Mouse (Mus musculus): ENCODE data around the gene Hnrnpul1. TPM values are rescaled to one million over a fixed set of nuclear protein-coding genes. Genes with fewer than 3 reads are reported as not detected.
A peak's percentile ranks its signal among the peaks of the same experiment; 100 is the strongest.

The Hnrnpul1 gene
- polyA plus RNA-seq, 1 experiment from 2014 or later = 38.8 TPM

DNA sequence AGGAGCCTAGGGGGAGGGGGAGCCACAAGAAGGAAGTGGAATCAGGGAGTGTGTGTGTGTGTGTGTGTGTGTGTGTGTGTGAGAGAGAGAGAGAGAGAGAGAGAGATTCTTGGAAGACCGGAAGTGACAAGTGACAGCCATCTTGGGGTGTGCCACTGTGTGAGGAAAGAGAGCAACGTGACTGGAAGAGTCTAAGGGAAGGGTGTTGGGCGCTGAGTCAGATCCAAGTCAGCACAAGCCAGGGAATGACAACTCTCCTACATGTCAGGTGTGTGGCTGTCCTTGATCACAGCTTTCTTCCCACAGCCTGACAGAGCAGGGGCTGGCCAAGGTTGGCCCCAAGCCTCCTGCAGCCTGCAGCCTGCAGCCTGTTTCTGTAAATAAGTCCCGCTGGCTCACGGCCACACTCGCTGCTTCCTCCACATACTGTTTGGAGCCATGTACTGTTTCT is 48.7 kb downstream of the Hnrnpul1 start:
- H3K9me3 ChIP-seq = peaks cover 6% of the 10 kb centered on the region
- H3K36me3 ChIP-seq = peaks cover 17% of the 10 kb centered on the region
- H3K4me3 ChIP-seq = no peak overlapping the region
- no peak overlapping the region for H3K9ac ChIP-seq
- H3K4me1 ChIP-seq = peaks cover 63% of the 10 kb centered on the region
- WGBS = 42% methylated on average over 6 of the region's 6 CpGs
- no peaks in the 10 kb centered on the region for H3K27me3 ChIP-seq (replicated peaks)
- ATAC-seq (ENCODE audit: extremely low read depth, insufficient number of reproducible peaks, low FRiP score, low TSS enrichment) = no peak
- no peak overlapping the region for H3K4me2 ChIP-seq
- peak overlapping the region; percentile 85 for H3K27ac ChIP-seq (replicated peaks)

DNA sequence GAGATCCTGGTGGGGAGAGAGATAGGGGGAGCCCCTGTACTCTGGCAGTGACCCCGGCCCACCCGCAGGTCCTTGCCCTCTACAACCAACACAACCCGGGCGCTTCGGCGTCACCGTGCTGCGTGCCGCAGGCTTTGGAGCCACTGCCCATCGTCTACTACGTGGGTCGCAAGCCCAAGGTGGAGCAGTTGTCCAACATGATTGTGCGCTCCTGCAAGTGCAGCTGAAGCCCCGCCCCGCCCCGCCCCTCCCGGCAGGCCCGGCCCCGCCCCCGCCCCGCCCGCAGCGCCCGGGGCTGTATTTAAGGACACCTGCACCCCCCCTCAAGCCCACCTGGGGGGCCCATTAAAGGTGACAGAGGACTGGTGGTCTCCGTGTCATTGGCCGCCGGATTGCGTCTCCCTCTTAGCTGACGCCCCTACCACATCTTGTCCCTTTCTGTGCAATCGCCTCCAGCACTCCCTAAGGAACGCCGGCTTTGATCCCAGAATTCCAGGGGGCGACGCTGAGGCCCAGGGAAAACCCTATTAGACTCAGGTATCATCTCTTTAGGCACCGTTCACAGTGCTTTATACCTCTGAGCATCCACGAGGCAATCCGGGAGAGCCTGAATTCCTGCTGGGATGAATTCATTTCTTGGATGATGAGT is 49.7 kb downstream of the Hnrnpul1 start:
- peak overlapping the region; percentile 33 for H3K4me3 ChIP-seq
- peak overlapping the region; percentile 25; the same call in 1 of the 2 replicates for H3K9ac ChIP-seq
- H3K4me1 ChIP-seq = peaks cover 53% of the 10 kb centered on the region
- H3K9me3 ChIP-seq = peaks cover 6% of the 10 kb centered on the region
- no peak overlapping the region; the same call in 1 of the 2 replicates for H3K27ac ChIP-seq (replicated peaks)
- H3K4me2 ChIP-seq = peak overlapping the region; percentile 68
- H3K27me3 ChIP-seq (replicated peaks) = no peaks in the 10 kb centered on the region
- peaks cover 25% of the 10 kb centered on the region for H3K36me3 ChIP-seq
- 15% methylated on average over 37 of the region's 37 CpGs for WGBS
- ATAC-seq (ENCODE audit: extremely low read depth, insufficient number of reproducible peaks, low FRiP score, low TSS enrichment) = no peak

DNA sequence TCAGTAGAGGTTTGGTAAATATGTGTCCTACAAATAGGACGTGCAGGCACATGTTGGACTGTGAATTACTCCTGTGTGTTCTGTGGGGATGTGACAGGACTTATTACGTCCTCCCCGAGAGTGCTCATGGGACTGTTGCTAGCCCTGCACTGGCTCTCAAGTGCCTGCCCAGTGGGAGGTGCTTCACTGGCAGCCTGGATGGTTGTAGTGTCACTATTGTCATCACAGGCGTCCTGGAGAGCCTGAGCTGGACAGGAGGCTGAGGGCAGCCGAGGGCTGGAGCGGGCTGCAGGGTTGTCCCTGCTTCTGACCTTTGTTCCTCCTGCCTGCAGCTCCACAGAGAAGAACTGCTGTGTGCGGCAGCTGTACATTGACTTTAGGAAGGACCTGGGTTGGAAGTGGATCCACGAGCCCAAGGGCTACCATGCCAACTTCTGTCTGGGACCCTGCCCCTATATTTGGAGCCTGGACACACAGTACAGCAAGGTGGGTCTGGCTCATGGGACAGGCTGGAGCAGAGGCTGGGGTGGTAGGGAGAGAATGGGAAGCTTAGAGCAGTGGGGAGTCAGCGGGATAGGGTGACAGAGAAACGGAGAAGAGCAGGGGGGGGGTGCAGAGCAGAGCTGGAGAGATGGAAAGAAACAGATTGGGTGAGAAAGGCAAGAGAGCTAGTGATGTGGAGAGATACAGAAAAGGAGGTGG is 50.6 kb downstream of the Hnrnpul1 start:
- peak overlapping the region; percentile 68 for H3K4me2 ChIP-seq
- peaks cover 49% of the 10 kb centered on the region for H3K4me1 ChIP-seq
- H3K27ac ChIP-seq (replicated peaks) = 0 out of 2 replicates have a peak overlapping the region, but pooled peaks have one; percentile 13
- WGBS = 17% methylated on average over 10 of the region's 10 CpGs
- ATAC-seq (ENCODE audit: extremely low read depth, insufficient number of reproducible peaks, low FRiP score, low TSS enrichment) = no peak
- H3K9me3 ChIP-seq = peaks cover 6% of the 10 kb centered on the region
- peak overlapping the region; percentile 33; the same call in 1 of the 2 replicates for H3K4me3 ChIP-seq
- no peaks in the 10 kb centered on the region for H3K27me3 ChIP-seq (replicated peaks)
- H3K9ac ChIP-seq = peak overlapping the region; percentile 62; the same call in 1 of the 2 replicates
- H3K36me3 ChIP-seq = peaks cover 29% of the 10 kb centered on the region

GRCm38 (mm10) chr7:25702350-25702749 is 52.2 kb downstream of the Hnrnpul1 start:
- no peak overlapping the region for H3K9ac ChIP-seq
- H3K9me3 ChIP-seq = peaks cover 6% of the 10 kb centered on the region
- no peak overlapping the region for H3K4me3 ChIP-seq
- H3K36me3 ChIP-seq = peaks cover 44% of the 10 kb centered on the region
- 92% methylated on average over 2 of the region's 2 CpGs for WGBS
- H3K27ac ChIP-seq (replicated peaks) = no peak overlapping the region
- ATAC-seq (ENCODE audit: extremely low read depth, insufficient number of reproducible peaks, low FRiP score, low TSS enrichment) = no peak
- no peaks in the 10 kb centered on the region for H3K27me3 ChIP-seq (replicated peaks)
- H3K4me2 ChIP-seq = no peak overlapping the region
- H3K4me1 ChIP-seq = peaks cover 42% of the 10 kb centered on the region

DNA sequence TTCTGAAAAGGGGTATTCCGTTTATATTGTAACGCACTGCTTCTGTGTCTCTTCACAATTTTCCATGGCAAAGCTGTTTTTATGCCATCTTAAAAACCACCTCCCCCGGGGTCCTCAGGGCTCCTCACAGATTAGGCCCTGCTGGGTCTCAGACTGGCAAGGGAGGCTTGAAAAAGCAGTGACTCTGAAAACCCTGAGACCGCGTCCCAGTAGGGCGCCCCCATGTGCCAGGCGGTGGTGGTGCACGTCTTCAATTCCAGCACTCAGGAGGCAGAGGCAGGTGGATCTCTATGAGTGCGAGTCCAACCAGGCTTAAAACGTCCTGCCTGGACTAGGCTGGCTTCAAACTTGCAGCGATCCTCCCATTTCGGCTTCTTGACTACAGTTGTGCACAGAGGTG is 53.8 kb downstream of the Hnrnpul1 start:
- Histone ChIP-seq H3K9ac (no peak overlapping the region), H3K4me3 (no peak overlapping the region), H3K9me3 (peaks cover 6% of the 10 kb centered on the region), H3K4me2 (no peak overlapping the region), H3K4me1 (peaks cover 25% of the 10 kb centered on the region), H3K27me3 (replicated peaks) (no peaks in the 10 kb centered on the region), H3K36me3 (peaks cover 56% of the 10 kb centered on the region), H3K27ac (replicated peaks) (no peak overlapping the region)
- 73% methylated on average over 12 of the region's 12 CpGs for WGBS
- no peak for ATAC-seq (ENCODE audit: extremely low read depth, insufficient number of reproducible peaks, low FRiP score, low TSS enrichment)

DNA sequence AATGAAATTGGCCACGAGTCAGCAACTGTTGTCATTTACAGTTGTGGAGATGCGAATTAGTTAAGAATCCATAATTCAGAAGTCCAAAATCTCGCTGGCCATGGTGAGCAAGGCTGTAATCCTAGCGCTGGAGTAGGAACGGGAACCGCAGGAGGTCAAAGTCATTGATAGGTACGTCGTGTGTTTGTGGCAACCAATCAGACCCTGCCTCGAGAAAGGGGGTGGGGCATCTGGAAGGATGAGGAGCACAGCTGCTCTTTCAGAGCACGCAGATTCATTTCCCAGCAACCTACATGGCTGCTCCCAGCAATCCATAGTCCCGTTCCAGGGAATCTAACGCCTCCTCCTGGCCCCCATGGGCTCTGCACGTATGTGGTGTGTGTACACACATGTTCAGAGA is 54.7 kb downstream of the Hnrnpul1 start:
- H3K27me3 ChIP-seq (replicated peaks) = no peaks in the 10 kb centered on the region
- H3K27ac ChIP-seq (replicated peaks) = no peak overlapping the region
- peaks cover 64% of the 10 kb centered on the region for H3K36me3 ChIP-seq
- H3K4me1 ChIP-seq = peaks cover 17% of the 10 kb centered on the region
- no peak for ATAC-seq (ENCODE audit: extremely low read depth, insufficient number of reproducible peaks, low FRiP score, low TSS enrichment)
- H3K9ac ChIP-seq = no peak overlapping the region
- peaks cover 6% of the 10 kb centered on the region for H3K9me3 ChIP-seq
- no peak overlapping the region for H3K4me2 ChIP-seq
- 55% methylated on average over 13 of the region's 13 CpGs for WGBS
- H3K4me3 ChIP-seq = no peak overlapping the region

DNA sequence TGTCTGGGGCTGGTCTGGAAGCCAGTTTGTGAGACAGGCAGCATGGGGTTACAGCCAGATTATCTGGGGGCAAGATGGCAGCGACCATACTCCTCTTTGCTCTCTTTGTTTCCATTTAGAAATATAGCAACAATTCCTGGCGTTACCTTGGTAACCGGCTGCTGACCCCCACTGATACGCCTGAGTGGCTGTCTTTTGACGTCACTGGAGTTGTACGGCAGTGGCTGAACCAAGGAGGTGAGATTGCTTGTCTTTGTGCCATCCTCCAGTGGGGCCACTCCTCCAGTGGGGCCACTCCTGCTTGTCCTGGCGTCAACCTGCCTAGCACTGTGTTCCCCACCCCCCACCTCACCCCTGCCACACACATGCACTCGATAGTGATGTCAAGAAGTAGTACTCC is 60.5 kb downstream of the Hnrnpul1 start:
- H3K9ac ChIP-seq = no peak overlapping the region
- H3K27ac ChIP-seq (replicated peaks) = no peak overlapping the region
- H3K4me2 ChIP-seq = no peak overlapping the region
- H3K9me3 ChIP-seq = no peaks in the 10 kb centered on the region
- H3K4me3 ChIP-seq = no peak overlapping the region
- ATAC-seq (ENCODE audit: extremely low read depth, insufficient number of reproducible peaks, low FRiP score, low TSS enrichment) = no peak
- peaks cover 66% of the 10 kb centered on the region for H3K36me3 ChIP-seq
- WGBS = 72% methylated on average over 8 of the region's 8 CpGs
- H3K4me1 ChIP-seq = 0 out of 2 replicates have a peak, but pooled peaks cover 10% of the 10 kb centered on the region
- H3K27me3 ChIP-seq (replicated peaks) = peaks cover 13% of the 10 kb centered on the region; the same call in 1 of the 2 replicates

DNA sequence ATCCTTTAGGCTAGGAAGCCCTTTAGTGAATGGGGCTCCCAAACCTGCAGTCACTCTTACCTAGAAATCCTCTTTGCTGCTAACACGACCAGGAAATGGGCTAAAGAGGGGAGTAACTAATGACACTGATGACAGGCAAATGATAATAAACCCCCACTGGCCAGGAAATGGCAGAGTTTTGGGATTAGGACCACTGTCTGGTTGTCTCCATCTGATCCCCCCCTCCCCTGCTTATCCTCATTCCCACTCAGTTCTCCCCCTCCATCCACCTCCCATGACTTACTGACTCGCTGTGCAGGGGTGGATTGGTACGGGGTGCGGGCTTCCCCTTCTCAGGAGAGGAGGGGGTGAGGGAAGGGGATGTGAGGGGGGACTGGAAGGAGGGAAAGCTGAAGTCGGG is 64.5 kb downstream of the Hnrnpul1 start:
- ATAC-seq (ENCODE audit: extremely low read depth, insufficient number of reproducible peaks, low FRiP score, low TSS enrichment) = no peak
- peak overlapping the region; percentile 87 for H3K27ac ChIP-seq (replicated peaks)
- H3K27me3 ChIP-seq (replicated peaks) = peaks cover 29% of the 10 kb centered on the region
- WGBS = 38% methylated on average over 5 of the region's 5 CpGs
- H3K4me2 ChIP-seq = peak overlapping the region; percentile 88
- peak overlapping the region; percentile 88 for H3K9ac ChIP-seq
- no peaks in the 10 kb centered on the region for H3K9me3 ChIP-seq
- peak overlapping the region; percentile 67 for H3K4me3 ChIP-seq
- H3K4me1 ChIP-seq = peaks cover 34% of the 10 kb centered on the region
- peaks cover 31% of the 10 kb centered on the region for H3K36me3 ChIP-seq

DNA sequence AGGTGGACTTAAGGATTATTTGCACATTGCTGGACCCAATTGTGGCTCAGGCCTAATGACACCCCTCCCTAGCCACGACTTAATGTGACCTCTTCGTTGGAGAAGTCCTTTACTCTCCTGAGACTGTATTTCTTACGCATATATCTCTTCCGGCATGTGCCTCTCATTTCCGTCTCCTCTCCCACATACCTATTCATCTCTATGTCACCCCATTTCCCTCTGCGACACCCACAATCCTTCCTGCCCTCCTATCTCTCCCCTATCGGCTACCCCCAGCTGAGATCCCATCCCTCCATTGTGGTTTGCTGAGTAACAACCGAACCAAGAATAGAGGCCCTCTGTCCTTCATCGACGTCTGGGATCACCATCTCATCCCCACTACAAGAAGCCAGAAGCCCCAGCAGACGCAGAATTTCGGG is 64.9 kb downstream of the Hnrnpul1 start:
- 0 out of 2 replicates have a peak, but pooled peaks have one; percentile 0 for ATAC-seq (ENCODE audit: extremely low read depth, insufficient number of reproducible peaks, low FRiP score, low TSS enrichment)
- H3K27me3 ChIP-seq (replicated peaks) = peaks cover 29% of the 10 kb centered on the region
- H3K9ac ChIP-seq = peak overlapping the region; percentile 88
- peak overlapping the region; percentile 67 for H3K4me3 ChIP-seq
- H3K36me3 ChIP-seq = peaks cover 27% of the 10 kb centered on the region
- peak overlapping the region; percentile 88 for H3K4me2 ChIP-seq
- H3K4me1 ChIP-seq = peaks cover 34% of the 10 kb centered on the region
- H3K27ac ChIP-seq (replicated peaks) = peak overlapping the region; percentile 87
- WGBS = 6% methylated on average over 12 of the region's 12 CpGs
- H3K9me3 ChIP-seq = no peaks in the 10 kb centered on the region

GRCm38 (mm10) chr7:25688810-25689586 is 65.6 kb downstream of the Hnrnpul1 start:
- peak overlapping the region; percentile 67 for H3K4me3 ChIP-seq
- peaks cover 34% of the 10 kb centered on the region for H3K4me1 ChIP-seq
- WGBS = under 1% methylated on average over 51 of the region's 52 CpGs
- H3K9ac ChIP-seq = peak overlapping the region; percentile 88
- H3K9me3 ChIP-seq = no peaks in the 10 kb centered on the region
- peak; percentile 62 for ATAC-seq (ENCODE audit: extremely low read depth, insufficient number of reproducible peaks, low FRiP score, low TSS enrichment)
- peaks cover 29% of the 10 kb centered on the region for H3K27me3 ChIP-seq (replicated peaks)
- H3K27ac ChIP-seq (replicated peaks) = peak overlapping the region; percentile 87
- peak overlapping the region; percentile 88 for H3K4me2 ChIP-seq
- H3K36me3 ChIP-seq = peaks cover 24% of the 10 kb centered on the region
